Mouse (Mus musculus) liver, embryonic 11.5 days (tissue): ENCODE results near the gene Aicda. TPM values are rescaled to one million over a fixed set of nuclear protein-coding genes. Genes with fewer than 3 reads are reported as not detected.

ENCODE experiments used
- ATAC-seq: fragments of 200-750 bp; cut with Nextera tagmentation; replicated peaks from 2 replicates; pipeline ENCODE4 v1.8.0; 2017; ENCODE audit warnings: moderate number of reproducible peaks, mild to moderate bottlenecking, moderate TSS enrichment, moderate library complexity; ENCODE audit not compliant: low FRiP score
- DNase-seq: peaks from one replicate; pipeline ENCODE4 v3.0.0-alpha.2; 2017; ENCODE audit warnings: low spot score
- H3K27ac ChIP-seq: fragments of 300-500 bp; sonication (generic); 2 replicates; pipeline ENCODE4 v1.5.1; 2014; ENCODE audit warnings: mild to moderate bottlenecking, low read depth, low read length, control low read depth
- H3K27me3 ChIP-seq: fragments of 300-500 bp; sonication (generic); replicated peaks from 2 replicates; pipeline ENCODE4 v1.6.1; 2014; ENCODE audit warnings: low read length, mixed read lengths; ENCODE audit not compliant: control insufficient read depth, insufficient read depth
- H3K36me3 ChIP-seq: fragments of 300-500 bp; sonication (generic); 2 replicates; pipeline ENCODE4 v1.6.1; 2014; ENCODE audit warnings: mild to moderate bottlenecking, low read length, moderate library complexity, mixed read lengths; ENCODE audit not compliant: control insufficient read depth, insufficient read depth
- H3K4me1 ChIP-seq: fragments of 300-500 bp; sonication (generic); replicated peaks from 2 replicates; pipeline ENCODE4 v1.6.1; 2014; ENCODE audit warnings: low read length, mixed read lengths; ENCODE audit not compliant: control insufficient read depth, insufficient read depth
- H3K4me2 ChIP-seq: fragments of 300-500 bp; sonication (generic); 2 replicates; pipeline ENCODE4 v1.6.1; 2014; ENCODE audit warnings: mild to moderate bottlenecking, control low read depth, moderate library complexity
- H3K4me3 ChIP-seq: fragments of 300-500 bp; sonication (generic); 2 replicates; pipeline ENCODE4 v1.5.1; 2014; ENCODE audit warnings: low read depth, low read length, control low read depth
- H3K9ac ChIP-seq: fragments of 300-500 bp; sonication (generic); 2 replicates; pipeline ENCODE4 v1.6.1; 2014; ENCODE audit warnings: low read depth, low read length, control low read depth
- H3K9me3 ChIP-seq: fragments of 300-500 bp; sonication (generic); 2 replicates; pipeline ENCODE4 v1.6.1; 2016; ENCODE audit warnings: low read length, inconsistent platforms, mixed read lengths; ENCODE audit not compliant: control insufficient read depth
- WGBS: fragments of 180-500 bp; shearing (Covaris S2); extraction: QIAGEN DNeasy Blood & Tissue Kit; methylation state at CpG from one replicate; pipeline ENCODE4 v1.1.7; 2014; 5-methylcytosine and 5-hydroxymethylcytosine counted together
- polyA plus RNA-seq: library from polyadenylated mRNA; unstranded; fragments of >200 nt; fragmentation: Nextera tagmentation; extraction: Ambion mirVana; gene quantifications from 2 replicates; pipeline ENCODE4 v1.2.1, GENCODE M21; 2014

Gene Aicda
- polyA plus RNA-seq, 1 experiment from 2014 or later = 0.18 TPM

- H3K4me2 ChIP-seq = no peak overlapping the region
- 73% methylated on average over 1 of the region's 1 CpGs for WGBS
- H3K4me1 ChIP-seq = no peaks in the 10 kb centered on the region
- H3K9ac ChIP-seq = no peak overlapping the region
- DNase-seq (no peak), ATAC-seq (no peak)
- no peaks in the 10 kb centered on the region for H3K27me3 ChIP-seq
- H3K27ac ChIP-seq = no peak overlapping the region
- no peaks in the 10 kb centered on the region for H3K9me3 ChIP-seq
- H3K4me3 ChIP-seq = no peak overlapping the region
- no peaks in the 10 kb centered on the region for H3K36me3 ChIP-seq
These were observed 25.5 kb downstream of the Aicda start for GRCm38 (mm10) chr6:122579086-122579485.

- no peak for ATAC-seq
- 78% methylated on average over 13 of the region's 13 CpGs for WGBS
These were observed 37.6 kb downstream of the Aicda start for GRCm38 (mm10) chr6:122591027-122591758.

GRCm38 (mm10) chr6:122592905-122593304 is 39.3 kb downstream of the Aicda start:
- no peak overlapping the region for H3K9ac ChIP-seq
- H3K4me1 ChIP-seq = no peaks in the 10 kb centered on the region
- H3K27me3 ChIP-seq = no peaks in the 10 kb centered on the region
- H3K27ac ChIP-seq = no peak overlapping the region
- no peak for DNase-seq
- H3K9me3 ChIP-seq = no peaks in the 10 kb centered on the region
- 82% methylated on average over 2 of the region's 2 CpGs for WGBS
- ATAC-seq = no peak
- no peak overlapping the region for H3K4me3 ChIP-seq
- H3K36me3 ChIP-seq = no peaks in the 10 kb centered on the region
- no peak overlapping the region for H3K4me2 ChIP-seq

More at GRCm38 (mm10) chr6:122591027-122591758, 37.6 kb downstream of the Aicda start:
- no peak overlapping the region for H3K4me2 ChIP-seq
- DNase-seq = no peak
- no peaks in the 10 kb centered on the region for H3K4me1 ChIP-seq
- H3K27ac ChIP-seq = no peak overlapping the region
- H3K27me3 ChIP-seq = no peaks in the 10 kb centered on the region
- no peak overlapping the region for H3K4me3 ChIP-seq
- no peaks in the 10 kb centered on the region for H3K36me3 ChIP-seq
- no peak overlapping the region for H3K9ac ChIP-seq
- H3K9me3 ChIP-seq = no peaks in the 10 kb centered on the region

GRCm38 (mm10) chr6:122595637-122596036 is 42.0 kb downstream of the Aicda start:
- ATAC-seq (no peak), DNase-seq (no peak)
- no peak overlapping the region for H3K4me3 ChIP-seq
- no peak overlapping the region for H3K4me2 ChIP-seq
- no peak overlapping the region for H3K9ac ChIP-seq
- H3K9me3 ChIP-seq = no peaks in the 10 kb centered on the region
- 37% methylated on average over 7 of the region's 7 CpGs for WGBS
- no peak overlapping the region for H3K27ac ChIP-seq
- no peaks in the 10 kb centered on the region for H3K27me3 ChIP-seq
- no peaks in the 10 kb centered on the region for H3K4me1 ChIP-seq
- H3K36me3 ChIP-seq = no peaks in the 10 kb centered on the region

- WGBS = 49% methylated on average over 7 of the region's 7 CpGs
- ATAC-seq = no peak; the same call in 1 of the 2 replicates
These were observed 43.0 kb downstream of the Aicda start for GRCm38 (mm10) chr6:122596608-122597007.

GRCm38 (mm10) chr6:122598014-122598413 is 44.4 kb downstream of the Aicda start:
- Histone ChIP-seq H3K36me3 (no peaks in the 10 kb centered on the region), H3K4me3 (no peak overlapping the region), H3K4me2 (no peak overlapping the region), H3K27ac (no peak overlapping the region), H3K9ac (no peak overlapping the region), H3K4me1 (no peaks in the 10 kb centered on the region), H3K9me3 (no peaks in the 10 kb centered on the region), H3K27me3 (no peaks in the 10 kb centered on the region)
- 89% methylated on average over 4 of the region's 4 CpGs for WGBS
- DNase-seq (no peak), ATAC-seq (no peak)

More at GRCm38 (mm10) chr6:122596608-122597007, 43.0 kb downstream of the Aicda start:
- no peak for DNase-seq
- Histone ChIP-seq H3K4me1 (no peaks in the 10 kb centered on the region), H3K9me3 (no peaks in the 10 kb centered on the region), H3K9ac (no peak overlapping the region), H3K4me3 (no peak overlapping the region), H3K36me3 (no peaks in the 10 kb centered on the region), H3K27ac (no peak overlapping the region), H3K27me3 (no peaks in the 10 kb centered on the region), H3K4me2 (no peak overlapping the region)

- Histone ChIP-seq H3K4me3 (no peak overlapping the region), H3K9me3 (no peaks in the 10 kb centered on the region), H3K4me2 (no peak overlapping the region), H3K27ac (no peak overlapping the region), H3K4me1 (no peaks in the 10 kb centered on the region), H3K36me3 (no peaks in the 10 kb centered on the region), H3K27me3 (no peaks in the 10 kb centered on the region), H3K9ac (no peak overlapping the region)
- no peak for ATAC-seq
- DNase-seq = no peak
- 91% methylated on average over 6 of the region's 6 CpGs for WGBS
These were observed 44.8 kb downstream of the Aicda start for GRCm38 (mm10) chr6:122598436-122598835.

- Histone ChIP-seq H3K9ac (no peak overlapping the region), H3K27ac (no peak overlapping the region), H3K27me3 (no peaks in the 10 kb centered on the region), H3K9me3 (no peaks in the 10 kb centered on the region), H3K4me3 (no peak overlapping the region), H3K36me3 (no peaks in the 10 kb centered on the region), H3K4me1 (no peaks in the 10 kb centered on the region), H3K4me2 (no peak overlapping the region)
- ATAC-seq (no peak), DNase-seq (no peak)
- WGBS = 87% methylated on average over 9 of the region's 9 CpGs
These were observed 45.6 kb downstream of the Aicda start for GRCm38 (mm10) chr6:122599054-122599737.
